Mouse (Mus musculus): ENCODE data around the gene Sorl1.
A peak's percentile ranks its signal among the peaks of the same experiment; 100 is the strongest.
"Not testable (repeated sequence)": the region's sequence is repeated elsewhere in the genome, so short reads cannot be mapped to it uniquely, and the experiment has no call there.

The Sorl1 gene

DNA sequence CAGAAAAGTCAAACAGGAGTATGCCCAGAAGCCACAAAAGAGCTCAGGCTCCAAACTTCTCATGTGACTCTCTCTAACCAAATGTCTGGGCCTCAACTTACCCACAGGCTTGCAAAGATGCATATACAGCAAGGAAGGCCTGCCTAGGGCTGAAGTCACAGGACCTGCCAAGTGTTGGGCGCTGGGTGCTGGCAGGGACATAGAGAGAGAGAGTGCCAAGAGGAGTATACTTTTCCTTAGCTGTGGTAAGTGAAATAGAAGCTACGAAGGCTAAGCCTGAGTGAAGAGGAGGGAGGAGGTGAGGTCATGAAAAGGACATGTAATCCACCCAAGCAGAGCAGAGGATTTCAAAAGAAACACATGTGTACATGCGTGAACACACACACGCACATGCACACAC lies 32.5 kb downstream of the Sorl1 start:
- DNase-seq = no peak

- DNase-seq = no peak
Measured at GRCm38 (mm10) chr9:42087921-42088320, 36.2 kb downstream of the Sorl1 start.

- no peak for DNase-seq
Measured at GRCm38 (mm10) chr9:42085970-42086369, 38.1 kb downstream of the Sorl1 start.

DNA sequence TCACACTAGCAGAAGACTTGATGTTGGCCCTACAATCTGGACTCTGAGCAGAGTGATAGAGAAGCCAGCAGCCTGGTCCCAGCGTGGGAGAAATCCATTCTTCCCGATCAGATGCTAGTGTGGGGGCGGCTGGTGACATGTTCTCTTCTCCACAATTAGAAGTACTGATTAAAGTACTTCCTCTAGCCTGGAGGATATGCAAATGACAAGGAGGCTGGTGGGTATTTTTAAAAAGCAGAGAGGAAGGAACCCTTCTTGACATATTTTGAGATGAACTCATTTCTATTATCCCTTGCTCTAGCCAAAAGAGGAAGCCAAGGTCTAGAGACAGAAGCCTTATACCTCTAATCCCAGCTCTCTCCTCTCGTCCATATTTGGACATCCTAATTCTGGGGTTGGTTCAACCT lies 40.4 kb downstream of the Sorl1 start:
- no peak for DNase-seq

DNA sequence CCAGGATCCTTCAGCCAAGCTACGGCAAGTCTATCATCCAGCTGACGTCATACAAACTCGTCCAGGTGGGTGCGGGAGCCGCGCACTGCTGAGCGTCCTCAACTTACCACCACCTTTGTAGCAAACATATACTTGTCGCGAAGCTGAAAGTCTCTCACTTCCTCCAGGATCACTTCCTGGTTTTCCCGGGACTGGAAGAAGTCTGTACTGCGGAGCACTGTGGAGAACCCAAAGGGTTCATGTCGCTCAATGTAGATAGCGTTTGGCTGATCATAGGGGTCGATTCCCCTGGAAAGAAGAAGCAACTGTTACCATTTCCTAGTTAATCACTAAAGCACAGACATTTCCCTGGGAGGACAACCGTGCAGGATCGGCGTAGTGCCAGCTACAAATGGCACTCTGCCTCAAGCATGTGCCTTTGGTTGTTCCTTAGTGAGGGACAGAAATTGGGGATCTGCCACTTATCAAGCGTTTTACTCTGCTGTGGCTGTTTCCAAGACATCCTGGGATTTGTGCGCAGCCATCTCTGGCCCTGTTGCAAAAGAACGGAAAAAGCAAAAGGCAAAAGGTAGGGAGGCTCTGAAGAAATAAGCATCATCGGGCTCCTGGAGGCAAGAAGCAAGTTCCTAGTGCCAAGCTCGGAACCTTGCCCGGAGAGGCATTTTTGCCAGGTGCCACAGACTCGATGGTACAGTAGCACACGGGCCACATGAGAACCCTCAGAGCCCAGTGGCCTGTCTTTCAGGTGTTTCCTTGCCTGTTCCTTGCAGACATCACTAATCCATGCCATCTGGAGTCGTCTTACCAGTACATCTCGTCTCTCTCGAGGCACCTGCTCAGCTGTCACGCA lies 42.2 kb downstream of the Sorl1 start:
- DNase-seq = peak; percentile 78 to 84

GRCm38 (mm10) chr9:42080671-42081070 lies 43.4 kb downstream of the Sorl1 start:
- DNase-seq = no peak

DNA sequence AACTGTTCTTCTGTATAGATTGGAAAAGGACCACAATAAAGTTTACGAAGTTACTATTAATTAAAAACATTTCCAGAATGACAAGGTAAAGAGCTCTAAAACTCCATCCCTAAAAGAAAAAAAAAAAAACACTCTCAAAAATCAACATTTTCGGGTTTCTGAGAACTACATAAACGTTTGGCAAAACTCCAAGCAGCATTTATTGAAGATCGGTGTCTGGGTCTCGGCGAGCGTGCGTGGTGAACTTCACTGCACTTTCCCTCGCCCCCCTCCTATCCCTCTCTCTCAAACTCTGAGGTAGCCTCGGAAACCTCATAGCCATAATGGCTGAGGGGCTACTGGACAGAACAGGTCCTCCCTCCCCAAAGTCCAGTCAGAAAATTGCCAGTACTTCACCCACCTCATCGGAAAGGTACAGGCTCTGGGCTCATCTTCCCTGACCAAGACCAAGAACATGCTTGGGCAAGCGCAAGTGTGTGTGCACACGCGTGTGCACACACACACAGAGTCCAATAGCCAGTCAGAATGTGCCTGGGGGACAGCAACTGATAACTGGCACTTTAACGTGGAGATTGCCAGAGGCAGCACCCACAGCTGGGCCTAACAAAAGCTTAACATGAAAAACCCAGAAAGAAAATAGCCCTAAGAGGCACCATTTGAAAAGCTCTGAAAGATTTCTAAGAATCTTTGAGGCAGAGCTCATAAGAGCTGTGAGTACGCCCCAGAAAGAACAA lies 46.8 kb downstream of the Sorl1 start:
- no peak for DNase-seq

DNA sequence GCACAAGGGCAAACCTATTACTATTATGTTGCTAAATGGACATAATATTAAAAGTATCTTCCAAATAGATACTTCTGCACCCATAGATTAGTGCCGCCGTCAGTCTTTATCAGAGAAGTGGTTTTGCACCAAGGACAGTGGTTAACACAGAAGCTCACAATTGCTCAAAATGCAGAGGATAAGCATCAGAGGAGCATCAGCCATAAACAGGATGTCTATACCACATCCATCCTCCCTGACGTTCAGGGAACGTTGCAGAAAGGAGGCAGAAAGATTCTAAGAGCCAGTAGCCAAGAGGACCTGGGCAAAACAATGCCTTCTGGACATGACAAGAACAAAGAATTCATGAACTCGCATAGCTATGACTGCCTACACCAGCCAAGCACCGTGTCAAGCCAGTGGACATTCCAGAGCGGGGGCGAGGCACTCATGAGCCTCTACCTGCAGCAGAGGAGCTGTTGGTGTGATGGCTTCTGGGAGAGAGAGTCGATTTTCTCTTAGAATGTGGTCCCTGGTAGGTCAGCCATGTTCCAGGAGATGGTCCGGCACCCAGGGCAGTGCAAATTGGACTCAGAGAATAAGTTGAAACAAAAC lies 47.7 kb downstream of the Sorl1 start:
- DNase-seq = no peak

- DNase-seq = peak in 1 of 2 experiments; percentile 52
Measured at GRCm38 (mm10) chr9:42075241-42075640, 48.9 kb downstream of the Sorl1 start.

DNA sequence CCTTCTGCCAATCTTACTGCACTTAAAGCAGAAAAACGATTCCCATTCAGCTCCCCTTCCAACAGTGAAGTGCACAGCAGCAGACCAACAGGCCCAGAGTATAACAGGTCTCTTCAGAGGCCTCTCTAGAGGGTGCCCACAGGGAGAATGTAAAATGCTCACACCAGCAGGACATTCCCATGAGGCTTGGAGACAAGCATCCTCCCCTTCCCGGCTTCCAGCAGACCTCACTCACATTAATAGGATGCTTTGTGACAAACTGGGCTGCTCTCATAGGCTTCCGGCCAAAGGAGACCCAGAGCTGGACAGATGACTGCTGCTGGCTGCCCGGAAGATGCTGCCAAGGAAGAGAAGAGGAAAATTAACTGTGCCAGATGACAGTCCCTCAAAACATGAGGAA lies 52.1 kb downstream of the Sorl1 start:
- peak; percentile 78 to 84 for DNase-seq

- DNase-seq = no peak
Measured at GRCm38 (mm10) chr9:42070856-42071255, 53.2 kb downstream of the Sorl1 start.

DNA sequence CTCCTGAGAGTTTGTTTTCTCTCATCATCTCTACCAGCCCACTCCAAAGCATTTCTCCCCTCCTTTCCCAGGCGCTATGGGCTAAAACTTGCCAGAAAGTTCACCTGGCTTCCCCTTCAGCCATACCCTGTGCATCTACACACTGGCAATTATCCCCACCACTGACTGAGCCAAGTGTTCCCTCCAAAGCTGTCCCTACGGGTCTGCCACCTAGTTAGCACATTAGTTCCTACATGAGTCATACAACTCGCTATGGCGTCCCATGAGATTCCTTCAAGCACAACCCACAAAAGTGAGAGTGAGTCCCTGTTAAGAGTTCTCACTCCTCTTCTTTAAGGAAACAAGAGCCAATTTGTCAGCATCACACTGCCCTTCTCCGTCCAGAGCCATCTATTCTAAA lies 54.6 kb downstream of the Sorl1 start:
- no peak for DNase-seq

GRCm38 (mm10) chr9:42067950-42068349 lies 56.1 kb downstream of the Sorl1 start:
- DNase-seq = no peak

DNA sequence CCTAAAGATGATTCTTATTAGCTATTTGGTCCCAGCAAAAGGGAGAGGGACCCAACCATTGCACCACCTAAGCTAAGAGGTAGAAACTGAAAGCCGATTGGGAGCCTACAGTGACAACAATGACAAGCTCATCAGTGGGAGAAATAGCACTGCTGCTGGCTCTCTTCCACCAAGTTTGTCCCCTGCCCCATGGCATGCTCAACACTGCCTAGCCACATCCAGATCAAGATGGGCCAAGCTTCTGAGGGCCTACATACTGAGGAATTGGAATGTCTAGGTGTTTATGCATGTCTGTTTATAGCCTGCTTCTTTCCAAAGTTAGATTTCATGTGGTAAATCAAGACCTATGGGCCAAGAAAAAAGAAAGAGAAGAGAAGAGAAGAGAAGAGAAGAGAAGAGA lies 58.3 kb downstream of the Sorl1 start:
- DNase-seq = no peak

GRCm38 (mm10) chr9:42063391-42063790 lies 60.7 kb downstream of the Sorl1 start:
- no peak for DNase-seq

DNA sequence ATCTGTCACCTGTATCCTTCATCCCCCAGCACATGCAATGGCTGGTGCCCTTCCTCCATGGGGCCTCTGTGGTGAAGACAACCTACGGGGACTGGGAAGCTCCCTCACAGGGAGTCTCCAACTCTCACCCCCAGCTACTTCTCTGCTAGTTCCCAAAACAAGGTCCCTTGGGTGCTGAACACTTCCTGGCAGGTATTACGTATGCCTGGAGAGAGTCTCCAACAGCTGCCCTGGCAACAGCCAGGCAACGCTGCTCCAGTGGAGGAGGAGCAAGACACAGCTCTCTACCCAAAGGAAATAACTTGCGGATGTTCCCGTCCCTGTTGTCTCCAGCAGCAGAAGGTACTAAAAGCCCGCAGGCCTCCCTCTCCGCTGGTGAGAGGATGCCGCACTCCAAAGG lies 61.8 kb downstream of the Sorl1 start:
- no peak for DNase-seq

DNA sequence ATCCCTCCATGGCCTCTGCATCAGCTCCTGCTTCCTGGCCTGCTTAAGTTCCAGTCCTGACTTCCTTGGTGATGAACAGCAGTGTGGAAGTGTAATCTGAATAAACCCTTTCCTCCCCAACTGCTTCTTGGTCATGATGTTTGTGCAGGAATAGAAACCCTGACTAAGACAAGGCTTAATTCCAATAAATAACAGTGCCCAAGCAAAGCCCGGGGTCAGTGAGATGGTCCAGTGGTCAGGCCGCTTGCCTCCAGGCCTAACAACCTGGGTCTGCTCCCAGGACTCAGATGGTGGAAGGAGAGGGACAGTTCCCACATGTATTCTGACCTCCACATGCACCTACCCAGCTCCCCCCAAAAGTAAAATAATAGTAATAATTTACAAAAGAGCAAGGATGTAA lies 65.1 kb downstream of the Sorl1 start:
- not testable (repeated sequence) for DNase-seq

DNA sequence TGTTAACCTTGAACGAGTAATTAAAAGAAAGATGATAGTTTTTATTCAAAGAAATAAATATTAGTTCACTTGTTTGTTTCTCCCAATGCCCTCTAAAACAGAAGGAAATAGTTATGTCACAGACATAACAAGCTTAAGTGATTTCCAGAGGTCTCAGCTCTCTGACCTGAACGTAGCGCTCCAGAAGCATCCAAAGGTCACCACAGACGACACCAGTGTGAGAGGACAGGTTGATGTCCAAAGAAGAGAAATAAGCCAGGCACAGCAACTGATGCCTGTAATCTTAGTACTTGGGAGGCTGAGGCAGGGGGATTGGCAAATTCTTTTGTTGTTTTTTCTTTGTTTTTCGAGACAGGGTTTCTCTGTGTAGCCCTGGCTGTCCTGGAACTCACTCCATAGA lies 67.5 kb downstream of the Sorl1 start:
- no peak for DNase-seq

- DNase-seq = peak; percentile 69 to 72
Measured at GRCm38 (mm10) chr9:42055378-42055777, 68.7 kb downstream of the Sorl1 start.

- peak; percentile 92 to 94 for DNase-seq
Measured at GRCm38 (mm10) chr9:42054339-42055272, 69.5 kb downstream of the Sorl1 start.

DNA sequence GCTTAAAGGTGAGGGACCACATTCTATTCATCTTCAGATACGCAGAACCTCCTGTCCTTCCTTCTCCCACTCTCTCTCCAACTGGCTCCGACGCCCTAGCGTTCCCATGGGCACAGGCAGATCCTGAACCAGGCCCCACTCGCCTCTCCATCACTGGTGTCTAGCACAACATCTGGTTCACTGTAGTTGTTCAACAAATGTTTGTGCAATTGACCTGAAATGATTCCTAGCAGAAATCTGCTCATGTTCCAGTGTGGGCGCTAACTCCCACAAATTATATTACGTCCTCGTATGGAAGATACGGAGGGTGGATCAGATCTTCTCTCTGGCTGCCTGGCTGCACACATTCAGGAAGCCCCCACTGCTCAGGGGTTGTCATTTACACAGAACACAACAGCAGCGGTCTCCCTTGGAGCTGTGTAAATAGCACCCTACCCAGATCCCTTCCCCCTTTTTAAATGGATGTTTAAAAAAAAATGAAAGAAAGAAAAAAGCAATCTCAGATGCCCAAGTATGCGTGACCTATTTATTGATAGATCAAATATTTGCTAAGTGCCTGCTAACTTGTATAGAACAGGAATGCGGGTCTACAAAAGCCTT lies 70.4 kb downstream of the Sorl1 start:
- no peak for DNase-seq

DNA sequence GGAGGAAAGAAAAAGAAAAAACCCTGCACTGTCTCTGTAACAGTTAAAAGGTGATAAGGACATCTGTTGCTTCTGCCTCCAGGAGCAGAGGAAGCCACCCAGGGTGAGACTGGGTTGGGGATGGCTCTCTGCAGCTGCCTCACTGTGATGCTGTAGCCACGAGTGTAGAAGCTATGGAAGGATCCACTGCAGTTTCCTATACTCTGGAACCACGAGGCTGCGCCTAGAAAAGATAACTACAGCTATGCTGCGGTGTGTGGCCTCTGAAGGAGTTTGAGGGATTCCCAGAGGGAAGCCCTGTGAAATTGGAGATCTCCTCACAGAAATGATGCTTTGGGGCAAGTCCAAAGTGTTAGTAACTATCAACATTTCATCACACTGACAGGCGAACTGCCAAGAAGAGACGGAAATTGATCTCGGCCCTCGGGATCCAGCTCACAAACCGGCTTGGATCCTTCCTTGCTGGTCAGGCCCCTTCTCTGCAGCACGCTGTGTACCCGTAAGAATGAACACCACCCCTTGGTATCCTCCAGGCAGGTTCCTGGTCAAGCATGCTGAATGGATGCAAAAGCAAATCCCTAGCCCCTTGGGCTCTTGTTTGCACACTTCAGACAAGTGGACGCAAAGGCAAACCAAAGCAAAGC lies 71.3 kb downstream of the Sorl1 start:
- peak; percentile 27 to 33 for DNase-seq
